Mouse (Mus musculus) midbrain, postnatal 0 days (tissue): ENCODE measurements around the gene Cysltr2. TPM values are rescaled to one million over a fixed set of nuclear protein-coding genes. Genes with fewer than 3 reads are reported as not detected.
A peak's percentile ranks its signal among the peaks of the same experiment; 100 is the strongest.

ENCODE experiments used
- ATAC-seq: fragments of 200-750 bp; cut with Nextera tagmentation; 2 replicates; pipeline ENCODE4 v1.8.0; 2017; ENCODE audit warnings: moderate number of reproducible peaks, mild to moderate bottlenecking, moderate TSS enrichment, moderate library complexity; ENCODE audit not compliant: low FRiP score
- DNase-seq: peaks from one replicate; pipeline ENCODE4 v3.0.0-alpha.2; 2015; ENCODE audit warnings: low spot score
- H3K27ac ChIP-seq: fragments of 300-500 bp; sonication (generic); 2 replicates; pipeline ENCODE4 v1.5.1; 2014; ENCODE audit warnings: low read depth, mild to moderate bottlenecking, low read length, mixed read lengths
- H3K27me3 ChIP-seq: fragments of 300-500 bp; sonication (generic); 2 replicates; pipeline ENCODE4 v1.6.1; 2014; ENCODE audit warnings: low read length, control low read depth, mixed read lengths; ENCODE audit not compliant: insufficient read depth
- H3K36me3 ChIP-seq: fragments of 300-500 bp; sonication (generic); 2 replicates; pipeline ENCODE4 v1.6.1; 2014; ENCODE audit warnings: low read length, control low read depth, mixed read lengths; ENCODE audit not compliant: insufficient read depth
- H3K4me1 ChIP-seq: fragments of 300-500 bp; sonication (generic); 2 replicates; pipeline ENCODE4 v1.6.1; 2014; ENCODE audit warnings: mild to moderate bottlenecking, control low read depth, antibody characterized with exemption, low read length, mixed read lengths; ENCODE audit not compliant: insufficient read depth
- H3K4me2 ChIP-seq: fragments of 300-500 bp; sonication (generic); 2 replicates; pipeline ENCODE4 v1.6.1; 2014; ENCODE audit warnings: low read depth, mild to moderate bottlenecking, low read length, mixed read lengths; ENCODE audit not compliant: poor library complexity, severe bottlenecking
- H3K4me3 ChIP-seq: fragments of 300-500 bp; sonication (generic); 2 replicates; pipeline ENCODE4 v1.5.1; 2014; ENCODE audit warnings: low read depth, mild to moderate bottlenecking, low read length, moderate library complexity
- H3K9ac ChIP-seq: fragments of 300-500 bp; sonication (generic); replicated peaks from 2 replicates; pipeline ENCODE4 v1.6.1; 2014; ENCODE audit warnings: mild to moderate bottlenecking, low read length, moderate library complexity, mixed read lengths; ENCODE audit not compliant: poor library complexity, severe bottlenecking
- H3K9me3 ChIP-seq: fragments of 300-500 bp; sonication (generic); 2 replicates; pipeline ENCODE4 v1.6.1; 2016; ENCODE audit warnings: low read length, control low read depth
- CTCF ChIP-seq: IDR thresholded peaks from 2 replicates; pipeline ENCODE4 v1.5.1; 2016; ENCODE audit warnings: antibody characterized with exemption, mild to moderate bottlenecking
- WGBS: fragments of 180-500 bp; shearing (Covaris S2); extraction: QIAGEN DNeasy Blood & Tissue Kit; methylation state at CpG from one replicate; pipeline ENCODE4 v1.1.7; 2014; 5-methylcytosine and 5-hydroxymethylcytosine counted together
- polyA plus RNA-seq: library from polyadenylated mRNA; unstranded; fragments of >200 nt; fragmentation: Nextera tagmentation; extraction: Ambion mirVana; gene quantifications from 2 replicates; pipeline ENCODE4 v1.2.1, GENCODE M21; 2015
- total RNA-seq: library from RNA; depleted of rRNA; stranded (reverse); fragments of >200 nt; gene quantifications from 2 replicates; pipeline ENCODE4 v1.2.3, GENCODE M21; 2014; rRNA removed

Cysltr2 gene
- total and polyA plus RNA-seq, 2 experiments from 2014 or later, result 0.30 TPM; not detected in 1

DNA sequence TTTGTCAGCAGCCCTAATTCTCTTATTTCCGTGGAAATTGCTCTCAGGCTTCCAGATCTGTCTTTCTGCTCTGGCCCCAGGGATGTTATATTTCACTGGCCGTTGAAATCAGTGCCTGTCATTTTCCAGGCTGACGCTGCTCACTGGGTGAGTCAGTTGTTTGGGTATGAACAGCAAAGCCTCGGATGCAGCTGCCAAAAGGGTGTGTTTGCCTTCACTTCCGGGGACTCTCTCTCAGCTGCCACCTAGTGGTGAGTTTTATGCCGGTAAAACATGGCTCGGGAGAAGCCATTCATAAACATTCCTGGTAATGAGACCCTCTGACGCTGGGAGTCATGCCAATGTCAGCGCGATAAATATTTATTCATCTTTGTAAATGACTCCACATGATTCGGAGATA is 65.5 kb downstream of the Cysltr2 start:
- no peaks in the 10 kb centered on the region for H3K4me1 ChIP-seq
- H3K27me3 ChIP-seq, result no peaks in the 10 kb centered on the region
- DNase-seq (peak; percentile 95), ATAC-seq (peak; percentile 90)
- H3K27ac ChIP-seq, result 0 out of 2 replicates have a peak overlapping the region, but pooled peaks have one; percentile 8
- H3K36me3 ChIP-seq, result no peaks in the 10 kb centered on the region
- no peak overlapping the region for H3K9ac ChIP-seq
- H3K4me3 ChIP-seq, result peak overlapping the region; percentile 0; the same call in 1 of the 2 replicates
- TF ChIP-seq CTCF, result peak; percentile 97
- 5% methylated on average over 11 of the region's 11 CpGs for WGBS
- H3K9me3 ChIP-seq, result no peaks in the 10 kb centered on the region
- peak overlapping the region; percentile 23 for H3K4me2 ChIP-seq

- peak; percentile 57; the same call in 1 of the 2 replicates for ATAC-seq
- Histone ChIP-seq H3K36me3 (no peaks in the 10 kb centered on the region), H3K9me3 (no peaks in the 10 kb centered on the region), H3K27me3 (no peaks in the 10 kb centered on the region), H3K27ac (0 out of 2 replicates have a peak overlapping the region, but pooled peaks have one; percentile 8), H3K4me2 (peak overlapping the region; percentile 23), H3K9ac (no peak overlapping the region), H3K4me1 (no peaks in the 10 kb centered on the region), H3K4me3 (peak overlapping the region; percentile 0; the same call in 1 of the 2 replicates)
- no peak for TF ChIP-seq CTCF
- peak; percentile 21 for DNase-seq
- 41% methylated on average over 12 of the region's 12 CpGs for WGBS
These were observed 65.9 kb downstream of the Cysltr2 start for GRCm38 (mm10) chr14:72982981-72983436.

- ATAC-seq (no peak), DNase-seq (no peak)
- H3K27ac ChIP-seq, result no peak overlapping the region
- H3K4me2 ChIP-seq, result no peak overlapping the region
- H3K4me1 ChIP-seq, result no peaks in the 10 kb centered on the region
- H3K27me3 ChIP-seq, result no peaks in the 10 kb centered on the region
- H3K9ac ChIP-seq, result no peak overlapping the region
- no peak for TF ChIP-seq CTCF
- 73% methylated on average over 3 of the region's 3 CpGs for WGBS
- H3K36me3 ChIP-seq, result no peaks in the 10 kb centered on the region
- H3K4me3 ChIP-seq, result no peak overlapping the region
- H3K9me3 ChIP-seq, result no peaks in the 10 kb centered on the region
These were observed 68.2 kb downstream of the Cysltr2 start for GRCm38 (mm10) chr14:72980761-72981160.

DNA sequence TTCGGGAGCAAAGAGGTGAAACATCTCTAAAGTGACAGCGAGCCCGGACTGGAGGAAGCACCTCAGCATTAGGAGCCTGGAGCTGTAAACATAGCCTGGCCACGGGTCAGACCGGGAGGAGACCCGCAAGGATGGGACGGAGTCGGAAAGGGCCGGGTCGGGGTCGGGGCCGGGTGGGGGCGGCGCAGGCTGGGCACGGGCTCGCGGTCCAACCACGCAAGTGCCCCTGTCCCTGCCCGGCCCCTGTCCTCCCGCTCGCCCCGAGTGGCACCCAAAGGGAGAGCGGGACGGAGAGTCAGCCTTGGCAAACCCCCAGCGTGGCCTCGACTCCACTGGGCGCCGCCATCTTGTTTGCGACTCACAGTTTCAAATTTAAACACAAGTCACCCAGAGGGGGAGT is 68.8 kb downstream of the Cysltr2 start:
- Histone ChIP-seq H3K4me2 (no peak overlapping the region), H3K9ac (no peak overlapping the region), H3K4me1 (no peaks in the 10 kb centered on the region), H3K4me3 (no peak overlapping the region), H3K9me3 (no peaks in the 10 kb centered on the region), H3K27me3 (no peaks in the 10 kb centered on the region), H3K36me3 (no peaks in the 10 kb centered on the region), H3K27ac (no peak overlapping the region)
- WGBS, result 98% methylated on average over 27 of the region's 29 CpGs
- no peak for ATAC-seq
- DNase-seq, result no peak
- TF ChIP-seq CTCF, result no peak

DNA sequence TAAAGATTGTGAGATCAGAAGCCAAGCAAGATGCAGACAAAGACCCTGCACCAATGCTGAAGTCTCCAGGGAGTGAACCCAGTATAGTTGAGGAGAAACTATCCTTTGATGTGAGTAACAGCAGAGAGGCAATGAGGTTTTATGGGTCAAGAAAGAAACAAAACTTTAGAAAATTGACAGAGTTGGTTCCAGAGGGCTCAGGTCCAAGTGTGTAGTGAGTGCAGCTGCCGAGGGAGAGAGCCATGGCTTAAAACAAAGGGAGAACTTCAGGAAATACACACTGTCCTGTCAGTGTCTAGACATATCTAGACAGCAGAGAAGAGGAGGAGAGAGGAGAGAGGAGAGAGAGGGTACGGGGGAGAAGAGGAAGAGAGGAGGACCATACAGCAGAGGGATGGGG is 72.8 kb downstream of the Cysltr2 start:
- H3K27ac ChIP-seq, result no peak overlapping the region
- no peak overlapping the region for H3K4me3 ChIP-seq
- H3K4me1 ChIP-seq, result no peaks in the 10 kb centered on the region
- H3K27me3 ChIP-seq, result no peaks in the 10 kb centered on the region
- no peak overlapping the region for H3K9ac ChIP-seq
- WGBS, result 82% methylated on average over 2 of the region's 2 CpGs
- ATAC-seq (no peak), DNase-seq (no peak)
- H3K9me3 ChIP-seq, result no peaks in the 10 kb centered on the region
- no peak for TF ChIP-seq CTCF
- no peak overlapping the region for H3K4me2 ChIP-seq
- no peaks in the 10 kb centered on the region for H3K36me3 ChIP-seq

Other genes with a start within 250 kb of the Cysltr2 start
- gene Rcbtb2, start 73.9 kb upstream of the Cysltr2 start, total RNA-seq, result 54.1 and 77.5 TPM in 2 replicates
- 43.1 and 45.4 TPM in 2 replicates for gene Rcbtb2, start 73.9 kb upstream of the Cysltr2 start, polyA plus RNA-seq
- gene Lpar6, start 188.8 kb upstream of the Cysltr2 start, total RNA-seq, result 2.2 and 2.3 TPM in 2 replicates
- 1.3 and 1.8 TPM in 2 replicates for gene Lpar6, start 188.8 kb upstream of the Cysltr2 start, polyA plus RNA-seq